Mouse (Mus musculus) cerebellum, adult 2 months (tissue): ENCODE measurements around the gene Stpg3.

Experiments
- CTCF ChIP-seq: fragments of 200-500 bp; IDR thresholded peaks from 2 replicates; pipeline ENCODE4 v1.5.1; 2011; ENCODE audit warnings: low read depth, mild to moderate bottlenecking, control low read depth, low read length, moderate library complexity, borderline replicate concordance; ENCODE audit not compliant: insufficient read depth
- POLR2A ChIP-seq: fragments of 200-500 bp; IDR thresholded peaks from 2 replicates; pipeline ENCODE4 v1.6.1; 2011; ENCODE audit warnings: low read length, control low read depth, borderline replicate concordance; ENCODE audit not compliant: insufficient read depth

DNA sequence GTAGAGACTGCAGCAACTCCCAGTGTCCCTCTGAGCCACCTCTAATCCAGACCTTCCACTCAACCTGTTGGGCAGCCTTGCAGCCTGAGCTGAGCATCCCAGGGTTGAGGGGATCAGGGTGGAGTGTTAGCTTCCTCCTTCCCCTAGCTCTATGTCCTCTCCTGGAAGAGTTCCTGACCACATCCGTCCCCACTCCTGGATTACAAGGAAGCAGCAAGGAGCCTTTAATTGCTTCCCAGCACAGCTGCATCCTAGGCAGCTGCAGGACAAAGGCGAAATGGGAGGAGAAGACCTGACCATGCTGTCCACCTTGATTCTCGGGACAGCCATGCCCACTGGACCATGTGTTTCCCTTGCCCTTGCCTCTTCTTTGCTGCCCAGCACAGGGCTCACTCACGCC, 37.4 kb downstream of the Stpg3 start:
- TF ChIP-seq CTCF (no peak), POLR2A (no peak)
